Mouse (Mus musculus) neural tube, embryonic 12.5 days (tissue): Measurements from ENCODE around the gene Plekhj1. TPM values are rescaled to one million over a fixed set of nuclear protein-coding genes. Genes with fewer than 3 reads are reported as not detected.

Experiments used
- ATAC-seq: fragments of 200-750 bp; cut with Nextera tagmentation; 2 replicates; pipeline ENCODE4 v1.8.0; 2017; ENCODE audit warnings: low read depth, mild to moderate bottlenecking, moderate TSS enrichment, moderate library complexity; ENCODE audit not compliant: low FRiP score
- H3K27ac ChIP-seq: fragments of 300-500 bp; sonication (generic); 2 replicates; pipeline ENCODE4 v1.5.1; 2016
- H3K27me3 ChIP-seq: fragments of 300-500 bp; sonication (generic); replicated peaks from 2 replicates; pipeline ENCODE4 v1.6.1; 2016; ENCODE audit warnings: mild to moderate bottlenecking
- H3K36me3 ChIP-seq: fragments of 300-500 bp; sonication (generic); 2 replicates; pipeline ENCODE4 v1.6.1; 2016; ENCODE audit warnings: mild to moderate bottlenecking
- H3K4me1 ChIP-seq: fragments of 300-500 bp; sonication (generic); 2 replicates; pipeline ENCODE4 v1.6.1; 2016
- H3K4me2 ChIP-seq: fragments of 300-500 bp; sonication (generic); replicated peaks from 2 replicates; pipeline ENCODE4 v1.6.1; 2016; ENCODE audit warnings: mild to moderate bottlenecking
- H3K4me3 ChIP-seq: fragments of 300-500 bp; sonication (generic); 2 replicates; pipeline ENCODE4 v1.5.1; 2016
- H3K9ac ChIP-seq: fragments of 300-500 bp; sonication (generic); 2 replicates; pipeline ENCODE4 v1.6.1; 2016; ENCODE audit warnings: mild to moderate bottlenecking
- H3K9me3 ChIP-seq: fragments of 300-500 bp; sonication (generic); 2 replicates; pipeline ENCODE4 v1.6.1; 2016; ENCODE audit warnings: mild to moderate bottlenecking
- WGBS: fragments of 180-500 bp; shearing (Covaris S2); methylation state at CpG from one replicate; pipeline ENCODE4 v1.1.7; 2016; 5-methylcytosine and 5-hydroxymethylcytosine counted together
- polyA plus RNA-seq: library from polyadenylated mRNA; unstranded; fragments of >200 nt; fragmentation: Nextera tagmentation; extraction: Ambion mirVana; gene quantifications from 2 replicates; pipeline ENCODE4 v1.2.1, GENCODE M21; 2016

Plekhj1 gene
- polyA plus RNA-seq, 1 experiment from 2014 or later, result 155 TPM

DNA sequence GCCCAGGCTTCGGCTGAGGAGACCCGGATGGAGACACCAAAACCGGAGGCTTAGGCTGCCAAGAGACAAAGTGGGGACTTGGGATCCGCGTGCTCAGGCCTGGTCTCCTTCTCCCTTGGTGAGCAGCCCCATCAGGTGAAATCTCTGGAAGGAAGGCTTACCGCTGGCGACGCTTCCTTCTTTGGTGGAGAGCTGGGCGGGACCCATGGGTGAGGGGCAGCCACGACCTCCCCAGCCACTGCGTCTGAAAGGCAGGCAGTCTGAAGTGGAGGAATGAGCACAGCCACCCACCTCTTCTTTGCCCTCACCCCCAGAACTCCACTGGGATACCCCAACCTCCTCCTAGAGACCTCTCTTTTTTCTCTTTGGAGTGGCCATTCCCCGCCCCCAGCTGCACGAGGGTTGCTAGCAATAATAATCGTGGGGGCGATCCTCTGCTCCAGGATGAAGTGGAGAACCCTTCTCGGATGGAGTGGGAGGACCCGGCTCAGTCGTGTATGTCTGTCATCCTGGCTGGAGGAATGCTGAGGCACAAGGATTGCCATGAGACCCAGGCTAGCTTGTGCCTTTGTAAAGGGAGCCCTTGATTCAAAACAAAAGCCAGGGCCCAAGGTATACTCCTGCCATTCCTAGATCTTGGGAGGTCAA, 10.7 kb upstream of the Plekhj1 start:
- H3K27ac ChIP-seq, result no peak overlapping the region
- H3K9ac ChIP-seq, result 0 out of 2 replicates have a peak overlapping the region, but pooled peaks have one; percentile 33
- H3K4me1 ChIP-seq, result peaks cover 41% of the 10 kb centered on the region
- no peaks in the 10 kb centered on the region for H3K9me3 ChIP-seq
- ATAC-seq, result no peak
- peak overlapping the region; percentile 15; the same call in 1 of the 2 replicates for H3K4me3 ChIP-seq
- WGBS, result 7% methylated on average over 18 of the region's 18 CpGs
- peaks cover 14% of the 10 kb centered on the region for H3K36me3 ChIP-seq
- peak overlapping the region; percentile 99 for H3K4me2 ChIP-seq
- H3K27me3 ChIP-seq, result peaks cover 39% of the 10 kb centered on the region

DNA sequence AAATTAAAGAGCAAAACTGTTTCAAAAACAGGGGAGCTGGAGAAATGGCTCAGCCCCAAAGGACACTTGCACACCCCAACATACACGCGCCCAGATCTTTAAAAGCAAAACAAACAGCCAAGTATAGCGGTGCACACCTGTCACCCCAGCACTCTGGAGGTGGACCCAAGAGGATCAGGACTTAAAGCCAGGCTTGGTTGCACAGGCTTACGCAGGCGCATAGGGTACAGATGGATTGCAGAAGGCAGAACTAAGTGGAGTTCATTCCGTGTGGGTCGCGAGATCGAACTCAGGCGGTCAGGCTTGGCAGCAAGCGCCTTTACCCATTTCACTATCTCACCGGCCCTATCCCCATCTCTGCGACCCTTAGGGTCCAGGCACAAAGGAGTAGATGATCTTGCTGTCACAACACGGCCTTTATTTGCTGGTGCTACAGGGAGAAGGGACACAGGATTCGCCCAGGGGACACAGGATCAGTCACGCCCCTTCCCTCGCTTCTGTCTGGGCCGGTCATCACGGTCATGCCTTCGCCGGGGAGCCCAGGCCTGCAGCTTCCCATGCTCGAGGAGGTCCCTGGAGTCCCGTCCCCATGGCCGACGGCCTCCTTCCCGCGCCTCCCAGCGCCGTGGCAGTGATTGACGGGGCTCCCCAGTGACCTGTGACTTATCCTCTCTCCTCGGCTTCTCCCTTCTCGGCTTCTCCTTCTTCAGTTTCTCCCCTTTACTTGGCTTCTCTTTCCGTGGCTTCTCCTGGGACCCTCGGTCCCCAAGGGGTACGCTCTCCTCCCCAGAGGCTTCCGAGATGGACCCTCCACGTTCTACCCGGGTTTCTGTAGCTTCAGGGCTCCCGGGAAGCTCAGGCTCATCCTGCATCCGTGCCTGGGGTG, 9.9 kb upstream of the Plekhj1 start:
- H3K27ac ChIP-seq, result no peak overlapping the region
- WGBS, result 17% methylated on average over 40 of the region's 40 CpGs
- peak overlapping the region; percentile 99 for H3K4me2 ChIP-seq
- peaks cover 39% of the 10 kb centered on the region for H3K27me3 ChIP-seq
- H3K36me3 ChIP-seq, result peaks cover 22% of the 10 kb centered on the region
- H3K4me3 ChIP-seq, result peak overlapping the region; percentile 15; the same call in 1 of the 2 replicates
- H3K9me3 ChIP-seq, result no peaks in the 10 kb centered on the region
- ATAC-seq, result no peak
- H3K9ac ChIP-seq, result peak overlapping the region; percentile 33; the same call in 1 of the 2 replicates
- peaks cover 41% of the 10 kb centered on the region for H3K4me1 ChIP-seq

DNA sequence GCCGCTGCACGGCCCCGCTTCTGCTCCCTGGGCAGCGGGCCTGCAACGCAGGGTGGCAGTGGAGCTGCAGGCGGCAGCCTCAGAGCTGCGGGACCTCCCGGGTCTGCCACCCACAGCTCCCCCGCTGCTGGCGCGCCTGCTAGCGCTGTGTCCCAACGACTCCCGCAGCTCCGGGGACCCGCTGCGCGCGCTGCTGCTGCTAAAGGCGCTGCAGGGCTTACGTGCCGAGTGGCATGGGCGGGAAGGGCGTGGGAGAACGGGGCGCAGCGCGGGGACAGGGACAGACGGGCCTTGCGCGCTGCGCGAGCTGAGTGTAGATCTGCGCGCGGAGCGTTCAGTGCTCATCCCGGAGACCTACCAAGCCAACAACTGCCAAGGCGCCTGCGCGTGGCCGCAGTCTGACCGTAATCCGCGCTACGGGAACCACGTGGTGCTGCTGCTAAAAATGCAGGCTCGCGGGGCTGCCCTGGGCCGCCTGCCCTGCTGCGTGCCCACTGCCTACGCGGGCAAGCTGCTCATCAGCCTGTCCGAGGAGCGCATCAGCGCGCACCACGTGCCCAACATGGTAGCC, 8.7 kb upstream of the Plekhj1 start:
- H3K27me3 ChIP-seq, result peaks cover 39% of the 10 kb centered on the region
- WGBS, result under 1% methylated on average over 58 of the region's 58 CpGs
- peak overlapping the region; percentile 99 for H3K4me2 ChIP-seq
- peaks cover 41% of the 10 kb centered on the region for H3K4me1 ChIP-seq
- peak overlapping the region; percentile 48 for H3K4me3 ChIP-seq
- H3K27ac ChIP-seq, result peak overlapping the region; percentile 75; the same call in 1 of the 2 replicates
- H3K9ac ChIP-seq, result peak overlapping the region; percentile 71
- H3K9me3 ChIP-seq, result no peaks in the 10 kb centered on the region
- H3K36me3 ChIP-seq, result peaks cover 34% of the 10 kb centered on the region
- peak; percentile 76 for ATAC-seq

DNA sequence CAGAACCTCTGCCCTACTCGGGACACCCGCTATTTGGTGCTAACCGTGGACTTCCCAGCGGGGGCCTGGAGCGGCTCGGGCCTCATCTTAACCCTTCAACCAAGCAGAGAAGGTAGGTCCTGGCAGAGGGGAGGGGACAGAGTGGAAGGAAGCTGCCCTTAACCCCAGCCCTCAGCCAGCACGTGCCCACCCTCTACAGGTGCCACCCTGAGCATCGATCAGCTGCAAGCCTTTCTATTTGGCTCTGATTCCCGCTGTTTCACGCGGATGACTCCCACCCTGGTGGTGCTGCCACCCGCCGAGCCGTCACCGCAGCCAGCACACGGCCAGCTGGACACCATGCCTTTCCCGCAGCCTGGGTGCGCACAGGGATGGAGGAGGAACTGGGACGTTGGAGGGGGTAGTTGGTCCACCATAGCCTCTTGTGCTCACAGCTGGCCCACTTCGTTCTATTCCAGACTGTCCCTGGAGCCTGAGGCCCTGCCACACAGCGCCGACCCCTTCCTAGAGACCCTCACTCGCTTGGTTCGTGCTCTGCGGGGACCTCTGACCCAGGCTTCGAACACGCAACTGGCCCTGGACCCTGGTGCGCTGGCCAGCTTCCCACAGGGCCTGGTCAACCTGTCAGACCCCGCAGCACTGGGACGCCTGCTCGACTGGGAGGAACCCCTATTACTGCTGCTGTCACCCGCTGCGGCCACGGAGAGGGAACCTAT, 8.1 kb upstream of the Plekhj1 start:
- WGBS, result 40% methylated on average over 34 of the region's 34 CpGs
- H3K9me3 ChIP-seq, result no peaks in the 10 kb centered on the region
- H3K9ac ChIP-seq, result peak overlapping the region; percentile 71
- H3K27me3 ChIP-seq, result peaks cover 39% of the 10 kb centered on the region
- H3K27ac ChIP-seq, result peak overlapping the region; percentile 75; the same call in 1 of the 2 replicates
- H3K4me3 ChIP-seq, result peak overlapping the region; percentile 48
- peaks cover 40% of the 10 kb centered on the region for H3K36me3 ChIP-seq
- peaks cover 41% of the 10 kb centered on the region for H3K4me1 ChIP-seq
- ATAC-seq, result no peak
- peak overlapping the region; percentile 99 for H3K4me2 ChIP-seq

DNA sequence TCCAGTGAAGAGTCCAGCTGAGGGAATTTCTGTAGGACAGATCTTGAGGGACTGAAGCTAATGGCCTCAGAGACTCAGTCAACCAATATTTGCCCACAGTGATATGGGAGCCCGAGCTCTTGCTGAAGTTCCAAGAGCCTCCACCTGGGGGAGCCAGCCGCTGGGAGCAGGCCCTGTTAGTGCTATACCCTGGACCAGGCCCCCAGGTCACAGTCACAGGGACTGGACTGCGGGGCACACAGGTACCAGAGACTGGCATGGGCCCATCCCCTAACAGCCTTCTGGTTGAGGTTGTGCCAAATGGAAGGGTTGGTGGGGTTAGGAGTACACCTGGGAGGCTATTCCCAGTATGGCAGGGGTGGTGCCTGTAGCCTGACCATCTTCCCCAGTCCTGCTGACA, 7.5 kb upstream of the Plekhj1 start:
- H3K4me3 ChIP-seq, result no peak overlapping the region
- H3K27me3 ChIP-seq, result peaks cover 39% of the 10 kb centered on the region
- ATAC-seq, result no peak
- H3K9ac ChIP-seq, result no peak overlapping the region
- H3K4me2 ChIP-seq, result peak overlapping the region; percentile 99; the same call in 1 of the 2 replicates
- H3K36me3 ChIP-seq, result peaks cover 46% of the 10 kb centered on the region
- no peaks in the 10 kb centered on the region for H3K9me3 ChIP-seq
- no peak overlapping the region for H3K27ac ChIP-seq
- 13% methylated on average over 3 of the region's 3 CpGs for WGBS
- peaks cover 43% of the 10 kb centered on the region for H3K4me1 ChIP-seq

DNA sequence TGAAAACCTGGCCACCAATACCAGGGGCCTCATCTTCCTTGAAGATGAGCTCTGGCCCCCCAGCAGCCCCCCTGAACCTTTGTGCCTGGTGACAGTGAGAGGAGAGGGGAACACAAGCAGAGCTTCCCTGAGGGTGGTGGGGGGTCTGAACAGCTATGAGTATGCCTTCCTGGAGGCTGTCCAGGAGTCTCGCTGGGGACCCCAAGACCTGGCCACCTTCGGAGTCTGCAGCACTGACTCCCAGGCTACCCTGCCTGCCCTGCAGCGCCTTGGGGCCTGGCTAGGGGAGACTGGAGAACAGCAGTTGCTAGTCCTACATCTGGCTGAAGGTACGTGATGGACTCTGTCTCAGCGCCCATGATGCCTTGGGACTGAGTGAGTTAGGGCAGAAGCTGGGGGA, 6.9 kb upstream of the Plekhj1 start:
- no peak for ATAC-seq
- H3K36me3 ChIP-seq, result peaks cover 50% of the 10 kb centered on the region

DNA sequence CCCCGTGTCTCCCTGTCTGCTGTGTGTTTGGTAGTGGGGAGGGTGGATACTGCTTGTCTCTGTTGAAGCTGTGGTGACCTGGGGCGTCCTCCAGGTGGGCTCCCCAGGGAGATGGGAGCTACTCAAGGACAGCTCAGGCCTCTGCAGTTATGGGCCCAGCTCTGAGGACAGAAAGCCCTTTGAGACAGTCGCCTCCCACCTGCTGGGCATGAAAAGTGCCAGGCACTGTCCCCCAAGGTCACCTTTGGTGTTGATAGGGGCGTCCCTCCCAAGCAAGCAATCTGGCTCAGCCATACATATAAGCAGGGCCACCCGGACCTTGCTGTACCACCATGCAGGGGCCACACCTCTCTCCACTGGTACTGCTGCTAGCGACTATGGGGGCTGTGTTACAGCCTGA, 6.5 kb upstream of the Plekhj1 start, which contains the start of gene Amh:
Gene Amh, plus strand, starts transcription at position 328 of the 400 bp plus-strand sequence.
- peak within 1 kb of the TSS; percentile 99; the same call in 1 of the 2 replicates for H3K4me2 ChIP-seq
- H3K4me1 ChIP-seq, result peaks cover 46% of the 10 kb centered on the region
- H3K36me3 ChIP-seq, result peaks cover 50% of the 10 kb centered on the region
- no peak for ATAC-seq
- no peak within 1 kb of the TSS for H3K9ac ChIP-seq
- no peaks in the 10 kb centered on the region for H3K9me3 ChIP-seq
- no peak within 1 kb of the TSS for H3K27ac ChIP-seq
- WGBS, result 65% methylated on average over 6 of the region's 6 CpGs
- H3K4me3 ChIP-seq, result no peak within 1 kb of the TSS
- H3K27me3 ChIP-seq, result peaks cover 31% of the 10 kb centered on the region

More for the DNA sequence above, 6.9 kb upstream of the Plekhj1 start:
- H3K27me3 ChIP-seq, result peaks cover 35% of the 10 kb centered on the region
- no peak overlapping the region for H3K4me2 ChIP-seq
- no peak overlapping the region for H3K27ac ChIP-seq
- no peak overlapping the region for H3K9ac ChIP-seq
- H3K4me3 ChIP-seq, result no peak overlapping the region
- peaks cover 47% of the 10 kb centered on the region for H3K4me1 ChIP-seq
- WGBS, result 70% methylated on average over 5 of the region's 5 CpGs
- H3K9me3 ChIP-seq, result no peaks in the 10 kb centered on the region

DNA sequence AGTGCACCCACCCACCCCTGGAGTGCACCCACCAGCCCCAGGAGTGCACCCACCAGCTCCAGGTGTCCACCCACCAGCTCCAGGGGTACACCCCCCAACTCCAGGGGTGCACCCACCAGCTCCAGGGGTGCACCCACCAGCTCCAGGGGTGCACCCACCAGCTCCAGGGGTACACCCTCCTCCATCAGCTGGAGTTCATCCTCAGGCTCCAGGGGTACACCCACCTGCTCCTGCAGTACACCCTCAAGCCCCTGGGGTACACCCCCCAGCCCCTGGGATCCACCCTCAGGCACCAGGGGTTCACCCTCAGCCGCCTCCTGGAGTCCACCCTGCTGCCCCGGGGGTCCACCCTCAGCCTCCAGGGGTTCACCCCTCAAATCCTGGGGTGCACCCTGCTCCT, 5.9 kb upstream of the Plekhj1 start:
- Histone ChIP-seq H3K36me3 (peaks cover 50% of the 10 kb centered on the region), H3K27me3 (peaks cover 28% of the 10 kb centered on the region), H3K4me3 (no peak overlapping the region), H3K9me3 (no peaks in the 10 kb centered on the region), H3K4me1 (peaks cover 51% of the 10 kb centered on the region), H3K4me2 (no peak overlapping the region), H3K9ac (no peak overlapping the region), H3K27ac (no peak overlapping the region)
- WGBS, result 92% methylated on average over 2 of the region's 2 CpGs
- ATAC-seq, result no peak

DNA sequence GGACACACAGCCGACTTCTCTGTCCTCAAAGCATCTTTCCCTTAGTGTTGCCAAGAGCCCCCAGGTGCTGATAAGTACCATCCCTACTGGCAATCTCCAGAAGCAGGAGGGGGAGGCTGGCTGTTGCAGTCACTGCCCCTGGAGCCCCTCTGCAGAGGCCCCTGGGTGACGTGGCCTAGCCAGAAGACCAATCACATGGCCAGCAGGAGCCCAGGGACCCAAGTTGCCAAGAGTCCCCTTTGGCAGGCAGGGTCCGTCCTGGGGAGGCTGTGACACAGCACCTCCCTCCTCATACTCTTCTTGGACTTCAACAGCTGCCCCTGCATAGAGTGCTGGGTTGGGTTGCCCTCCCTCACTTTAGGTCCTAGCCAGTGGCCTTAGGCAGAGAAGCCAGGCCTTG, 4.6 kb upstream of the Plekhj1 start:
- ATAC-seq, result no peak
- H3K4me1 ChIP-seq, result peaks cover 41% of the 10 kb centered on the region
- 94% methylated on average over 3 of the region's 3 CpGs for WGBS
- H3K4me2 ChIP-seq, result no peak overlapping the region
- H3K27ac ChIP-seq, result no peak overlapping the region
- H3K27me3 ChIP-seq, result peaks cover 15% of the 10 kb centered on the region
- no peak overlapping the region for H3K4me3 ChIP-seq
- no peak overlapping the region for H3K9ac ChIP-seq
- H3K36me3 ChIP-seq, result peaks cover 50% of the 10 kb centered on the region
- no peaks in the 10 kb centered on the region for H3K9me3 ChIP-seq

DNA sequence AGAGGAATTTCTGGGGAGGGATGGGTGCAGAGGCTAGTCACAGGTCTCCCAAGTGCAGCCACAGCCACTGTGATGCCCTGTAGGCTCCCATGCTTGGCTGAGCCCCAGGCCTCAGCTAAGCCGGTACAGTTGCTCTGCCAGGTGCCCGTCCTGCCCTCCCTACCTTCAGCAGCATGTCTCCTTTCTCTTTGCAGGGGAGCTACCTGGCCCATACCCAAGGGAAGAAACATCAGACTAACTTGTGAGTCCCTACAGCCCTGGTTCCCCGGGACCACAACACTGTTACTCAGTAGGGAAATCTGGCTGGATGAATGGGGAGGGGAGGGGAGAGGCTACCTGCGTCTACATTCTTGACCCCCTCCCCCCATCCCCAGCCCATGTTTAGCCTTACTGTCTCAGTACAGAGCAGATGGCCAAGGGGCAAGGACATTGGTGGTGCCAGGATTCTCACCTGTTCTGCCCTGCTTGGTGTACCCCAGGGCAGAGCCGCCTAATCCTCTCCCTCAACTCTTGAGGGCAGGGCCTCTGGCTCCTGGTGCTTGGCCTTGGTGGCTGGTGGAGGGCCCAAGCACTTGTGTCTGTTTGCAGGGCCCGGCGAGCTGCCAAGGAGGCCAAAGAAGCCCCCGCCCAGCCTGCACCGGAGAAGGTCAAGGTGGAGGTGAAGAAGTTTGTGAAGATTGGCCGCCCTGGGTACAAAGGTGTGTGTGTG, 3.9 kb upstream of the Plekhj1 start:
- Histone ChIP-seq H3K4me2 (no peak overlapping the region), H3K4me3 (no peak overlapping the region), H3K27ac (no peak overlapping the region), H3K9ac (no peak overlapping the region), H3K36me3 (peaks cover 50% of the 10 kb centered on the region), H3K4me1 (peaks cover 37% of the 10 kb centered on the region), H3K9me3 (no peaks in the 10 kb centered on the region), H3K27me3 (peaks cover 15% of the 10 kb centered on the region)
- WGBS, result 92% methylated on average over 10 of the region's 10 CpGs
- no peak for ATAC-seq

DNA sequence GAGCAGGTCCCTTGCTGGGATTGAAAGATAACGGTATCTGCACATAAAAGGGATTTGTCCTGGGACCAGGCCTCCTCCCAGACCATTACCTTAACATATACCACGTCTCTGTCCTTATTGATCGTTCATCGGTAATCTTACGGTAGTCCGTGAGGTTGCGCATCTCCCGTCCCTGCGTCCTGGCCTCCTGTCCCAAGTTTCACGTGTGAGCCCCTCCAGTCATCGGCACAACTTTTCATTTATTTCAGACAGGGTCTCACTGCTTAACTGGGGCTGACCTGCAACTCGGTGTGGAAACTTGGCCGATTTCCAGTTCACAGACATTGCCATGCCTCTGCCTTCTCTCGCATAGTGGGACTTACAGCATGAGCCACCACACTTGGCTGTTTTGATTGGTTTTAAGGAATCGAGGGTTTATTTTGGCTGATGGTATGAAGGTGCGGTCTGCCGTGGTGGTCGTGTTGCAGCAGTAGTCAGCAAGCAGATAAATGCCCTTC, 692 bp upstream of the Plekhj1 start:
- no peak for ATAC-seq
- H3K36me3 ChIP-seq, result peaks cover 59% of the 10 kb centered on the region
- H3K27me3 ChIP-seq, result no peaks in the 10 kb centered on the region
- H3K27ac ChIP-seq, result peak overlapping the region; percentile 92
- H3K9me3 ChIP-seq, result no peaks in the 10 kb centered on the region
- peak overlapping the region; percentile 95 for H3K9ac ChIP-seq
- WGBS, result 3% methylated on average over 18 of the region's 18 CpGs
- H3K4me3 ChIP-seq, result peak overlapping the region; percentile 94
- peaks cover 40% of the 10 kb centered on the region for H3K4me1 ChIP-seq
- peak overlapping the region; percentile 86 for H3K4me2 ChIP-seq
